Mouse (Mus musculus) bone marrow macrophage, adult 2 months (primary cell): ENCODE measurements at regions not wholly inside any gene's neighbourhood (a gene's known extent, or its start where the extent isn't known, plus 50 kb on each side); places are given as distances from the start of the nearest gene placed in this dataset.

Experiments
- CTCF ChIP-seq: IDR thresholded peaks from 2 replicates; pipeline ENCODE4 v1.5.1; 2012; ENCODE audit warnings: low read depth, mild to moderate bottlenecking, low read length, moderate library complexity
- POLR2A ChIP-seq: IDR thresholded peaks from 2 replicates; pipeline ENCODE4 v1.6.1; 2012; ENCODE audit warnings: mild to moderate bottlenecking, low read depth, low read length, borderline replicate concordance

- no peak for TF ChIP-seq CTCF
- no peak for TF ChIP-seq POLR2A
These were observed 164.6 kb upstream of the Prok2 start for GRCm38 (mm10) chr6:99890805-99891204.
